Mouse (Mus musculus) frontal cortex, postnatal 10 days (tissue): Measurements from ENCODE around the gene Blmh.

Experiments
- DNase-seq, 2 experiments: peaks; one replicate each; pipeline ENCODE4 v3.0.0; 2022; ENCODE audit warnings: low spot score in 2 of 2, mixed read lengths in 1 of 2

Gene Blmh

DNA sequence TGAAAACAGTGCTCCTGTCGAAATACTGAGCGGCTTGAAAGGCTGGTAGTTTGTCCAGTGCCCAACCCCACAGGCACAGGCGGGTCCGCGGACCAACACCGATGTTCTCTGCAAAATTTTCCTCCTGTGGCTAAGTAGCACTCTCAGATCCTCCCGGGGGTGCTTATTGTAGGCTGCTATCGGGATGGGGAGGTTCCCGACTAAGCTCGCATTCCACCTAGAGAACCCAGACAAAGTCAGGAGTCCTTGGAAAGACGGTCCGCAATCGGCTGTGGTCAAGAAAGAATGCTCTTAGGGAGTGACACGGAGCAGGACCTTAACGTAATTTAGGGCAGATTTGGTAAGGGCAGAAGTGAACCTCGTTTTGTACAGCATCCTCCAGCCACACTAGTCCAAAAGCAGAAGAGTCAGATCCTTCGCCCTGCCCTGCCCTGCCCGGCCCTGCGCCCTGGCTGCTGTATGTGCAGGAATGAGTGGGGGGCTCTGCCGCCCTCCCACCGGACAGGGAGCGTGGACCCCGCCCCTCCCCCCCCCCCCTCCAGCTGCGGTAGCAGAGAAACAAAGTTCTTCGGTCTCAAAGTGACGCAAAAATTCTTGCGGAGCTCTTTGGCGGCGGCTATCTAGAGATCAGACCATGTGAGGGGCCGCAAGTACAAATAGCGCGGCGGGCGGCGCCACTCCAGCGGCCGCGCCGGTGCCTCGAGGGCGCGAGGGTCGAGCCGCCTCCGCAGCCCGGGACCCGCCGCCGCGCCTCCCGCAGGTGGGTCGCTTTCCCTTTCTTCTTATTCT is 73.5 kb downstream of the Blmh start, which contains the start of gene Slc6a4:
TSS of gene Slc6a4 (plus strand) at position 688 of the 789 bp plus-strand sequence.
- DNase-seq = no peak

DNA sequence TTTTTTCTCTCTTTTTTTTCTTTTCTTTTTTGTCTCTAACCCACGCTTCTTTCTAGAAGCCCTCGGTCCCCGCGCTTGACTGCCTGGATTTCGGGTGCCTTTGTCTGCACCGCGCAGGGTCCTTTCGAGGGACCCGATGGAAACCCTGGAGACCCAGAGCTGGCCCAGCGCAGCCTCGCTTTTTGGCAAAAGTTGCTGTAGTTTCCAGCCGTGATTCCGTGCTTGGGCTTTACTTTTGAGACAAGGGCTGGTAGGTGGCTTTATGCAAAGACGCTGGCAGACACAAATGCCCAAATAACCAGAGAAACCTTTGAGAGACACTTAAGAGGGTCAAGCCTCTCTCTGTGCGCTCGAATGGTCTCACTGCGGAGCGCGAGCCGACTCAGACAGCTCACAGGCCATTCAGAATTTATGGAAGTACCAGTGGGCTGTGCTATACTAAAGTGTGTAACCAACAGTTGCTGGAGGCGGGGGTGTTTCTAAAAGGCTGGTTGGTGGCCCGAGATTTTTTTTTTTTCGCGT is 74.2 kb downstream of the Blmh start:
- DNase-seq = no peak

DNA sequence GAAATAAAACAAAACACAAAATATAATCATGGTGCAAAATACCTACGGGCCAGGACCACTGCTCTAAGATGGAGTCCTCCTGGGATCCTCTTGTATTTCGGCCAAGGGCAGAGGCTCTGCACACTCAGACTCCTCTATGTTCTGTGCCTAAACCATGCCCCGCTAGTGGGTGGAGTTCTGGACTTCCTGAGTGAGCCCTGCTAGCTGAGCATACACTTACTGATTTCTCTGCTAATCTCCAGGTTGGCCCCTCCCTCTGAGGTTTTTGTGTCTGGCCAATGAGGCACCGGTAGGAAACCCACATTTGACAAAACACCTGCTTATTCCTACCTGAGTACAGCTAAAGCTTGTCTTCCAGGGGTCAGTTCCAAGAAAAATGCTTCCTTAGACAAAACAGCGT is 76.1 kb downstream of the Blmh start:
- DNase-seq = no peak

DNA sequence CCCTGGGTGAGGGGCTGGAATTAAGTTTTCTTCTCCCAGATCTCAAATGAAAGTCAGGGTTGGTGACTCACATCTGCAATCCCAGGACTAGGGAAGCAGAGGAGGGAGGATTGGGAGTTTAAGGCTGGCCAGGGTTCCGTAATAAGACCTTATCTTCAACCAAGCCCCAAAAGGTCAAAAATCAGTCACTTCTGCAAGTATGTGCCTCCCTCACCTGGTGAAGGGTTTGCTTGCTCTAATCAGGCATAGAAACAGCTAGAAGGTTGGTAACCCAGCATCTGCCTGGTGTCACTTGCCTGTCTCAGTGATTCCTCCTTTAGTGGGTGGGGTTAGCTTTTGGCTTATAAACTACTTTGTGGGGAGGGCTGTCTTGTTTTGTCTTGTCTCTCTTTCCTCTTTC is 77.8 kb downstream of the Blmh start:
- no peak for DNase-seq

DNA sequence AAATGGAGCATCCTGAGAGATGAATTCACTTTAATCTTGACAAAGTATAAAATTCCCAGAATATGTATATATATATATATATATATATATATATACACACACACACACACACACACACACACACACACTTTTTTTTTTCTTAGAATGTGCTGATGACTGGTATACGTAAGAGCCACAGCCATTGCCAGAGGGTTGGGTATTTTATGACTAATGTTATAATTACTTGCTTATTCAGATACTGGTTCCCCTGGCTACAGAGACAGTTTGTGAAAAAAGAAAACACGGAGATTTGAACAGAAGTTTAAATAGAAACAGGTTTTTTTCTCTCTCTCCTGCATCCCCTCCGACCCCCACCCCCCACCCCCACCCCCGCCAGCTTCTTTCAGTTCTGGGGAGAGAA is 81.3 kb downstream of the Blmh start:
- no peak for DNase-seq

DNA sequence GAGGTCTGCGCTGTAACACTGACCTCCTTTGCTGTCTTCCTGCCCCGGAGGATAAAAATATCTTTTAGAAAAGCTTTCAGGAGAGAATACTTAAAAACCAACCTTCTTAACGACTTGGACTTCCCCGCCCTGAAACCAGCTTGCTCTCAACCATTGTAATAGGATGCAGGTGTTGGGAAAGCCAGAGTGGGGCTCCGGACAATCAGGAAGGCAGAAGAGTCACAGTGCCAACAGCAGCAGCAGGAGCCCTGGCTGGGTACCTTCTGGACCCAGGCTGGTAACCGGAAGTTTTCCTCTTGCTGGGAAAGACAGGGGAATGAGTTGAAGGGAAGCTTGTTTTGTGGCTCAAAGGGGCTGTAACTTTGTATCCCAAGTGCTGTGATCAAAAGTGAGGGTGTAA is 82.0 kb downstream of the Blmh start:
- no peak for DNase-seq

DNA sequence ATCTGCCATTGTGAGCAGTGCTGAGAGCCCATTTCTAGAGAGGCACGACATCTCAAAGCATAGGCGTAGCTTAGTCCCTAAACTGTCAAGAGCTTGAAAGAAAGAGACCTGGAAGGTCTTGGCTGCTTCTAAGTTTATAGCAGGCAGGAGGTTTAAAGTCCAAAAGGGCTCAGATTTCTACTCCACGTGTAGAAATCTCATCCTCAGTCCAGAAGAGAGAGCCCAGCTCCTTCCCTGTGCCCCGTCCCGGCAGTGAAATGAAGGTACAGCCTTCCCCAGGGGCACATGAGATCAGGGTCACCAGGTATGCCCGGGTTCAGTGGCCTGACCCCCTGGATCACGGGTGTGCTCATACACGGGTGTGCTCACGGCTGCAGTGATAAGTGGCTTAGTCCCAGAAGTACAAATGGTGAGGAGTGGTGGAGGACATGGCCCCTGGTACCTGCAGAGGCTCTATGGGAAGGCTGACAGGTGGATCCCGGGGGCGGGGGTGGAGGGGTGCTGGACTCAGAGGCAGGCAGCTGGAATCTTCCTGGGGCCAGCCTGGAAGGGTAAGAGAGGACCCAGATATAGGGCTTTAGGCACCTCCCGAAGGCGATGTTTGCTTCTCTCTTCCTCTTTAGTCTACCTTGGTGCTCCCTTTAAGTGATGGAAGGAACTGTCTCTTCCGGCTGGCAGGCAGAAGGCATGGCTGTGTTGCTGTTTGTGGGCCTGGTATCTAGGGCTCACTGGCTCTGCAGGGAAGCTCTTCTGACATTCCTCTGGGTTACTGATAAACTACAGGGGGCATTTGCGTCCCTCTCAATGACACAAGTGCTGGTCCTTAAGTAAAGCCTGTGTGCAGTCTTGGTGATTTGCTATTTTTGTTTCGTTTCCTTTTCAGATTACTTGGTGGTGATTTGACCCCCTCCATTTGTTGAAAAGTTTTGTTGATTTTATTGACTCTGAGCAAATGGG is 84.7 kb downstream of the Blmh start:
- DNase-seq = no peak

DNA sequence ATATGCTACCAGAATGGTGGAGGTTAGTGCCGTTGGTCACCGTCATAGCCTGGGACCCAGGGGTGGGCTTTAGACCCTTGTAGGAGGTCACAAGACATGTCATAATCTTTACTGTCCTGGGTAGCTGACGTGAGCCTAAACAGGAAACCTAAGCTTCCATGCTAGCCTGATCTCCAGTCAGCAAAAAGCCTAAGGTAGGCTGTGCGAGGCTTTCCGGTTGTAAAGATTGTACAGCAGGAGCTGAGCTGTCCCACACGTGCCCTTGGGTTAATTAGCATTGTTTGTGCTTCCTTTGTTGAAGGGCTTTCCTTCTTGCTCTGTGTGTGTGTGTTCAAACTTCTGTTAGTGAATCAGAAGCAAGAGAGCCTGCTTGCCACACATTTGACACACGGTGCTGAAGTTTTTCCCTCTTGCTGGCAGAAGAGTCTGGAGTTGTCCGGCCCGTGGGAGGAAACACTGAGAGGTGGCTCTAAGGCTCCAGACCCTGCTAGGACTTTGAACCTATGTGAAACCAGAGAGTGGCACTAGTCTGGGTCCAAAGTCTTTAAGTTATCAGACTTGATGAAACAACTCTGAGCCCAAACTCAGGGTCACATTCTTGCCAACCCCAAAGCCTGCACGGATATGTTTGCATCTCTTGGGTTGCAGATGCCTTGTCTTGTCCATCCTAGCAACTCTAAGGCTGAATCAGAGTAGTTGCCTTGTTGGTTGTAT is 86.3 kb downstream of the Blmh start:
- DNase-seq = no peak

DNA sequence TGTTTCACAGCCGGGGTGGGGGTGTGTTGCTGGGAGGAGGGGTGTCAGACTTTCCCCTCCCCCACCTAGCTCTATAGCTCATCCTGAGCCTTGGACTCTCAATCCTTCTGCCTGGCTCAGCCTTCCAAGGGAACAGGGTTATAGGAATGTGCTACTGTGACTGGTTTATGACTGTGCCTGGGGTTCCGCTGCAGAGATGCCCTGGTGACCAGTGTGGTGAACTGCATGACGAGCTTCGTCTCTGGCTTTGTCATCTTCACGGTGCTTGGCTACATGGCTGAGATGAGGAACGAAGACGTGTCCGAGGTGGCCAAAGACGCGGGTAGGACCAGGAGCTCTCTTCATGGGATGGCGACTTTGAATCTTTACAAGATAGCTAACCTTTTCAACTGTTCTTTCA is 93.4 kb downstream of the Blmh start:
- no peak for DNase-seq

DNA sequence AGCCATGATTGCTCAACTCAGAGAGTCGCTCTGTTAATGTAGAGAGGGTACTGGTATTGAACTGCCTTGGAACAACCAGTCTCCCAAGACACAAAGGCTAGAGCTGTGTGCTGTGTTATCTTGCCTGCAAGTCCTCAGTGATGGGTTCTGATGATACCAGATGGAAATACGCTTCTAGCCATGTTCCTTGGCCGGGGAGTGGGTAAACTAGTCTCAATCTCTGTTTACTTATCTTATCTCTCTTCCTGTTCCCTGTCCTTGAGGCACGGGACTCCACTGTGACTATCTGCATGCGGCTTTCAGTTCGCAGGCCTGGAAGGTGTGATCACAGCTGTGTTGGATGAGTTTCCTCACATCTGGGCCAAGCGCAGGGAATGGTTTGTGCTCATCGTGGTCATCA is 94.9 kb downstream of the Blmh start:
- no peak for DNase-seq

DNA sequence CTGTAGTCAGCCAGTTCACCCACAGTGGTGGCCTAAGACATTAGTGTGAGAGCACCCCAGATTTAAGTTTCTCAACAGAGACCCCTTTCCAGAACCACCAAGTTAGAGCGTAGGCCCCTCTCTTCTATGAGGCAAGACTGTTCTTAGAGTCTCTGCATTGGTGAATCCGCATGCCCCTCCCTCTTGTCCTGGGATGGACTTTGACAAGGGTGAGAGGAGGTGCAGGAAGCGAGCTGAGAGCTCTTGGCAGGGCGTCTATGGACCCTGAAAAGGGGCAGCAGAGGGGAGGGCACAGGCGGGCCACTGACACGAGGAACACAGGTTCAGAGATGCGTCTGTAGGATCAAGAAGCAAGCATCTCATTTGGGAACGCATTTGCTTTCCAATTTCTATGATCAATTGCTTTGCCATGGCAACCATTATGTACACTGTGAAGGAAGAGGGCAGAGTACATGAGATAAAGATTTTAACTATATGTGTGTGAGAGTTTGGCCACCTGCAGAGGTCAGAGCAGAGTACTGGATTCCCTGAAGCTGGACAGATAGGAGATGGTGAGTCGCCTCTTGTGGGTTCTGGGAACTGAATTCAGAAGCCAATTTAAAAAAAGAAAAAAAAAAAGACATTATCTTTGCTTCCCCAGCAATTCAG is 97.3 kb downstream of the Blmh start:
- no peak for DNase-seq

DNA sequence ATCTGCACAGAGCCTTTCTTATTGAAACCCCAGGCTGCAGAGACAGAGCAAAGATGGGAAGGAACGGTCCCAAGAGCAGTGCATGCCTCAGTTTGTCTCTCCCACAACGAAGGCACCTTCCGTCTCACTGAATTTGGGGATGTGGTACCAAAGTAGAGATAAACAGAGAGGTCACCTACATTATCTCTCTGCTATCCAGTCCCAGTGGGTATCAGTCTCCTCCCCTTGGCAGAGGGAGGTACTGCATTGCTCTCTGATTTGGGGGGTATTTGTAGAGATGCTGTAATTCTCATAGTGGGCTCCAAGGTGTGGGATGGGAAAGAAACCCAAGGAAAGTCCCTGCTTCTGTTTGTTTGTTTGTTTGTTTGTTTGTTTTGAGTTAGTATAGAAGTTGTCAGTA is 102.0 kb downstream of the Blmh start:
- no peak for DNase-seq

DNA sequence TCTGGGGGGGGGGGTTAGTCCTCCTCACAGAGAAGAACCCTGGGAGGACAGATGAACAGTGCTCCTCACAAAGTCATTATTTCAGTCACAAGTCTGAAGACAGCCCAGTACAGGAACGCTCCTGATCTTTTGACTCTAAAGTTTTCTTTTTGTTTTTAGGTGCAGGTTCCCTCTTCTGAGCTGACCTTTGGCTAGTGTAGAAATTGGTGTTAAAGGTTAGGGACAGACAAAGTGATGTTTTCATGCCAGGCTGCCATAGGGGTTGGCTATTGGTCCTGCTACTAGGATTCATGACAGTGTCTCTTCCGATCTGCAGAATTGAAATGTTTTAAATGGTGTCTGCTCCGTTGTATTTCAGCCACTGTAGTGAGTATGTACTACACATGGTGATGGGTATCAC is 103.5 kb downstream of the Blmh start:
- no peak for DNase-seq

DNA sequence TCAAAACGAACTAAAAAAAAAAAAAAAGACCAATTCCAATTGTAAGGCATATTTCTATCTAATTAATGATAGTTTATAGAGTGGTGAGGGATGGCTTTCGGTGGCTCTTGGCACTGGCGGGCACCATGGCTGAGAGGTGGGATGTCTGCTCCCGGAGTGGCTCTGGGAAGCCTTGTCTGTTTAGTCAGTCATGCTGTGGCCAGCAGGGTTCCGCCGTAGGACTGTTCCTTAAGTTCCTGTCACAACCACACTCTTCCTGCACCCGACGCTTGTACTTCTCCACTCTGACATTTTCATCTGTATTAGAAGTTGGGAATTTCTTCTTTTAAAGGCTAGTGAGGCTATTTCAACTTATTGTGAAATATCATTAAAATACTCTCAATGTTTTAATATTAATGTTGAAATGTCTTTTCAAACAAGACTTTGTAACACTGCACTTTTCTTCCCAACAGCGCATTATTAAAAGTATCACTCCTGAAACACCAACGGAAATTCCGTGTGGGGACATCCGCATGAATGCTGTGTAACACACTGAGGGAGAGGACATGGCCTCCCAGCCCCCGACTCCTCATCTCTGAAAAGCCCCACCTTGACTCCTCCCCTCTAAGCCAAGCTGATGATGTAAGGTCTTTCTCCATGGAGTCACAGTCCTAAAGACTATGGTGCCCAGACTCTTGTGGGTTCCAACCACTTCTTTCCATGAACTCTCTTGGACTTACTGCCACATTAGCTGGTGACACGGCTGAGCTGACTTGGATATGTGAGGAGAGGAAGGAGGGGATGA is 106.7 kb downstream of the Blmh start:
- DNase-seq = no peak
